Mouse (Mus musculus): ENCODE results near the gene Etv6.

DNA sequence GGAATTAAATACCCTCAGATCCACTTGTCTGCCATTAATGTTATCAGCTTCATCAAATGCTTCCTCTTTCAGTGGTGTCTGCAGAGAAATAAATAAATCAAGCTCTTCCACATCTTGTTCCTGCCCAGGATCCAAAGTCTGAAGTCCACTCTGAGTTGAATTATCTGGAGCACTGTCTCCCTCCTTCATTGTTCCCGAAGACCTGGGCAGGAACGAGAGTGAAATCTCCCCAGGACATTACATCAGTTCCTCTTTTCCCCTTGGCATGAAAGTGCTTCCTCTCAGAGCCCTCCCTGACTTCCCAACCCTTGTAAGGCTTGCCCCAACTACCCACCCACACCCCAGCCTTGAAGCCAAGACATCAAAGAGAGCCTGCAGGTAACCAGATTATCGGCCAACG is 208.0 kb downstream of the Etv6 start:
- TF ChIP-seq GATA1 (IDR thresholded peaks at IDR 0.05; ENCODE audit: low read length) (no peak), TAL1 (IDR thresholded peaks at IDR 0.05; ENCODE audit: low read length) (no peak)

Measured in erythroblast, embryonic 14.5 days (primary cell).